Mouse (Mus musculus): ENCODE data around the gene Mapt.

- no peak for TF ChIP-seq CTCF (IDR thresholded peaks at IDR 0.05; ENCODE audit: extremely low read depth, insufficient read length, insufficient replicate concordance, low read depth, low read length)
- no peak for TF ChIP-seq POLR2A (IDR thresholded peaks at IDR 0.05; ENCODE audit: low read depth, low read length)
Observed at GRCm38 (mm10) chr11:104223301-104223700, 7.9 kb upstream of the Mapt start.
